Mouse (Mus musculus) erythroblast, embryonic 14.5 days (primary cell): Measurements from ENCODE around the gene Arap1.

ENCODE experiments used
- GATA1 ChIP-seq: IDR thresholded peaks from 2 replicates; pipeline ENCODE4 v1.6.1; 2012; ENCODE audit warnings: low read length, inconsistent platforms, mixed read lengths
- TAL1 ChIP-seq: IDR thresholded peaks from 3 replicates; pipeline ENCODE4 v1.6.1; 2012; ENCODE audit warnings: low read length, inconsistent platforms, mixed read lengths

DNA sequence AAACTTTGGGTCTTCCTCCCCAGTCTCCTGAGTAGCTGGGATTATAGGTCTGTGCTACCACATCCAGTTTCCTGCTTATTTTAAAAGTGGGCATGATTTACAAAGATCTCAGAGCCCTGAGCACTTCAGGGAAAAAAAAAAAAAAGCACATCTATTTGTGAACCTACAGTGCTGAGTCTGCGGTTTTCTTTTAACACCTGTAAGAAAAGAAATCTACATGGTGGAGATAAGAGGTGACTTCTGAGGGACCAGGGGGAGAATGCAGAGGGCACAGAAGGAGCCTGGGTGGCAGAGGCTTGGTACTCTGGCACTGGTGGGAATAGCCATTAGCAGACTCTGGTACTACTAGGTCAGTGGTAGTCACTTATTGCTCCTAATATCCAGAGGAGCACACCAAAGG is 28.1 kb upstream of the Arap1 start:
- TF ChIP-seq TAL1 (no peak), GATA1 (no peak)
